Mouse (Mus musculus) MEL (cell line): ENCODE data around the gene Pih1d3. TPM values are rescaled to one million over a fixed set of nuclear protein-coding genes. Genes with fewer than 3 reads are reported as not detected.

Experiments
- DNase-seq: peaks from one replicate; pipeline ENCODE4 v3.0.0; 2011; ENCODE audit warnings: low read depth, low spot score
- H3K27ac ChIP-seq: 2 replicates; pipeline ENCODE4 v1.5.1; 2012; ENCODE audit warnings: low read depth, mild to moderate bottlenecking, control low read depth, low read length, moderate library complexity; ENCODE audit not compliant: control insufficient read depth
- H3K27me3 ChIP-seq, 2 experiments: fragments of 150-350 bp in 1 of 2; sonication (generic) in 1 of 2; 2 replicates each; pipeline ENCODE4 v1.6.1; 2012; ENCODE audit warnings: low read length in 2 of 2, mild to moderate bottlenecking in 2 of 2, improper control_type of control experiment in 1 of 2, moderate library complexity in 1 of 2; ENCODE audit not compliant: insufficient read depth in 2 of 2, control insufficient read depth in 1 of 2
- H3K36me3 ChIP-seq, 2 experiments: 2 replicates each; pipeline ENCODE4 v1.6.1; 2012 to 2014; ENCODE audit warnings: low read length in 2 of 2, improper control_type of control experiment in 1 of 2, inconsistent platforms in 1 of 2, mild to moderate bottlenecking in 1 of 2; ENCODE audit not compliant: insufficient read depth in 2 of 2, control insufficient read depth in 1 of 2
- H3K4me1 ChIP-seq, 2 experiments: fragments of 150-350 bp in 1 of 2; sonication (generic) in 1 of 2; 2 replicates each; pipeline ENCODE4 v1.6.1; 2012; ENCODE audit warnings: low read length in 2 of 2, improper control_type of control experiment in 1 of 2, mild to moderate bottlenecking in 1 of 2; ENCODE audit not compliant: insufficient read depth in 2 of 2, control insufficient read depth in 1 of 2
- H3K4me3 ChIP-seq, 2 experiments: fragments of 150-350 bp in 1 of 2; sonication (generic) in 1 of 2; 2 replicates each; pipeline ENCODE4 v1.5.1; 2012; ENCODE audit warnings: low read depth in 2 of 2, low read length in 2 of 2, mild to moderate bottlenecking in 2 of 2, moderate library complexity in 2 of 2, control low read depth in 1 of 2, improper control_type of control experiment in 1 of 2; ENCODE audit not compliant: control insufficient read depth in 1 of 2, insufficient read depth in 1 of 2
- H3K79me2 ChIP-seq: 2 replicates; pipeline ENCODE4 v1.6.1; 2012; ENCODE audit warnings: mild to moderate bottlenecking, low read length, moderate library complexity; ENCODE audit not compliant: control insufficient read depth, poor library complexity, insufficient read depth
- H3K9ac ChIP-seq: 2 replicates; pipeline ENCODE4 v1.6.1; 2012; ENCODE audit warnings: low read depth, mild to moderate bottlenecking, control low read depth, low read length, moderate library complexity; ENCODE audit not compliant: control insufficient read depth, poor library complexity, severe bottlenecking
- H3K9me3 ChIP-seq: fragments of 150-350 bp; sonication (generic); replicated peaks from 2 replicates; pipeline ENCODE4 v1.6.1; 2012; ENCODE audit warnings: mild to moderate bottlenecking, low read length, improper control_type of control experiment, moderate library complexity; ENCODE audit not compliant: insufficient read depth
- CHD2 ChIP-seq: IDR thresholded peaks from 2 replicates; pipeline ENCODE4 v1.6.1; 2011; ENCODE audit warnings: low read length, improper control_type of control experiment
- ELF1 ChIP-seq: IDR thresholded peaks from 2 replicates; pipeline ENCODE4 v1.6.1; 2014; ENCODE audit warnings: low read depth, mild to moderate bottlenecking, inconsistent platforms, low read length, improper control_type of control experiment, moderate library complexity
- EP300 ChIP-seq, 2 experiments: IDR thresholded peaks; 2 replicates each; pipeline ENCODE4 v1.6.1; 2011; ENCODE audit warnings: improper control_type of control experiment in 2 of 2, low read length in 2 of 2, low read depth in 1 of 2, mild to moderate bottlenecking in 1 of 2
- GABPA ChIP-seq: IDR thresholded peaks from 2 replicates; pipeline ENCODE4 v1.6.1; 2012; ENCODE audit warnings: low read depth, mild to moderate bottlenecking, inconsistent platforms, low read length, improper control_type of control experiment, moderate library complexity
- MAZ ChIP-seq: IDR thresholded peaks from 2 replicates; pipeline ENCODE4 v1.6.1; 2012; ENCODE audit warnings: low read depth, mild to moderate bottlenecking, inconsistent platforms, low read length, improper control_type of control experiment
- MXI1 ChIP-seq: IDR thresholded peaks from 2 replicates; pipeline ENCODE4 v1.6.1; 2011; ENCODE audit warnings: mild to moderate bottlenecking, low read depth, low read length, improper control_type of control experiment
- MYC ChIP-seq: IDR thresholded peaks from 2 replicates; pipeline ENCODE4 v1.6.1; 2011; ENCODE audit warnings: low read depth, mild to moderate bottlenecking, low read length, improper control_type of control experiment, moderate library complexity
- NELFE ChIP-seq: IDR thresholded peaks from 2 replicates; pipeline ENCODE4 v1.6.1; 2011; ENCODE audit warnings: low read depth, low read length, improper control_type of control experiment
- POLR2AphosphoS2 ChIP-seq: IDR thresholded peaks from 2 replicates; pipeline ENCODE4 v1.6.1; 2011; ENCODE audit warnings: low read length, improper control_type of control experiment
- RCOR1 ChIP-seq: IDR thresholded peaks from 2 replicates; pipeline ENCODE4 v1.6.1; 2012; ENCODE audit warnings: low read depth, mild to moderate bottlenecking, inconsistent platforms, low read length, improper control_type of control experiment
- TAL1 ChIP-seq: IDR thresholded peaks from 2 replicates; pipeline ENCODE4 v1.6.1; 2012; ENCODE audit warnings: mild to moderate bottlenecking, inconsistent platforms, low read length, moderate library complexity, mixed read lengths
- TBP ChIP-seq: IDR thresholded peaks from 2 replicates; pipeline ENCODE4 v1.8.0; 2011; ENCODE audit warnings: low read depth, low read length, improper control_type of control experiment
- TCF12 ChIP-seq: IDR thresholded peaks from 2 replicates; pipeline ENCODE4 v1.6.1; 2014; ENCODE audit warnings: low read depth, mild to moderate bottlenecking, inconsistent platforms, low read length, improper control_type of control experiment, moderate library complexity
- UBTF ChIP-seq: IDR thresholded peaks from 2 replicates; pipeline ENCODE4 v1.6.1; 2012; ENCODE audit warnings: low read depth, mild to moderate bottlenecking, inconsistent platforms, low read length, improper control_type of control experiment, moderate library complexity, borderline replicate concordance; ENCODE audit not compliant: insufficient read depth
- USF1 ChIP-seq: IDR thresholded peaks from 2 replicates; pipeline ENCODE4 v1.6.1; 2014; ENCODE audit warnings: low read depth, mild to moderate bottlenecking, inconsistent platforms, low read length, improper control_type of control experiment, moderate library complexity
- USF2 ChIP-seq, 2 experiments: IDR thresholded peaks; 2 replicates each; pipeline ENCODE4 v1.6.1; 2011 to 2012; ENCODE audit warnings: improper control_type of control experiment in 2 of 2, low read length in 2 of 2, borderline replicate concordance in 1 of 2, inconsistent platforms in 1 of 2, low read depth in 1 of 2, mild to moderate bottlenecking in 1 of 2; ENCODE audit not compliant: insufficient read depth in 1 of 2
- ZC3H11A ChIP-seq: IDR thresholded peaks from 2 replicates; pipeline ENCODE4 v1.6.1; 2012; ENCODE audit warnings: low read depth, mild to moderate bottlenecking, inconsistent platforms, low read length, improper control_type of control experiment
- ZKSCAN1 ChIP-seq: IDR thresholded peaks from 2 replicates; pipeline ENCODE4 v1.6.1; 2012; ENCODE audit warnings: low read depth, mild to moderate bottlenecking, inconsistent platforms, low read length, improper control_type of control experiment, moderate library complexity
- ZMIZ1 ChIP-seq: IDR thresholded peaks from 2 replicates; pipeline ENCODE4 v1.6.1; 2012; ENCODE audit warnings: low read depth, mild to moderate bottlenecking, inconsistent platforms, low read length, improper control_type of control experiment, moderate library complexity
- polyA plus RNA-seq, 2 experiments: library from polyadenylated mRNA; stranded (reverse) in 1 of 2; unstranded in 1 of 2; fragments of >175 nt in 1 of 2; fragments of >200 nt in 1 of 2; gene quantifications; 2 replicates each; pipeline versions ENCODE4 v1.2.1 to v1.2.4; 2012; ENCODE audit warnings: low replicate concordance in 2 of 2, low read depth in 1 of 2; ENCODE audit not compliant: insufficient read length in 2 of 2, insufficient read depth in 1 of 2, missing spikeins in 1 of 2
- total RNA-seq: library from RNA; depleted of rRNA; stranded (reverse); fragments of 300-350 nt; gene quantifications from 2 replicates; pipeline ENCODE4 v1.2.3, GENCODE M21; 2012

Pih1d3 gene
- total and polyA plus RNA-seq, 3 experiments: not detected

GRCm38 (mm10) chr1:31233319-31234036 lies 10.8 kb downstream of the Pih1d3 start:
- TF ChIP-seq MAZ: no peak
- no peak for TF ChIP-seq TAL1
- no peak for TF ChIP-seq ZKSCAN1
- TF ChIP-seq CHD2: no peak
- no peak for TF ChIP-seq TBP
- no peak for TF ChIP-seq USF2 (IDR thresholded peaks at IDR 0.05; ENCODE audit: borderline replicate concordance in 1 of 2, insufficient read depth in 1 of 2, low read depth in 1 of 2, low read length in 2 of 2)
- no peak for TF ChIP-seq NELFE
- TF ChIP-seq GABPA: no peak
- TF ChIP-seq ELF1: no peak
- TF ChIP-seq MYC: no peak
- TF ChIP-seq POLR2AphosphoS2: no peak
- no peak for TF ChIP-seq EP300 (IDR thresholded peaks at IDR 0.05; ENCODE audit: low read depth in 1 of 2, low read length in 2 of 2)
- no peak for TF ChIP-seq TCF12
- no peak for TF ChIP-seq RCOR1
- TF ChIP-seq, all 39 proteins: peak for 0
- no peak overlapping the region for H3K9ac ChIP-seq
- H3K9me3 ChIP-seq: no peaks in the 10 kb centered on the region
- H3K4me3 ChIP-seq: no peak overlapping the region
- no peaks in the 10 kb centered on the region for H3K36me3 ChIP-seq
- H3K4me1 ChIP-seq: no peaks in the 10 kb centered on the region
- no peaks in the 10 kb centered on the region for H3K27me3 ChIP-seq
- no peak for DNase-seq
- H3K27ac ChIP-seq: no peak overlapping the region
- H3K79me2 ChIP-seq: no peaks in the 10 kb centered on the region

DNA sequence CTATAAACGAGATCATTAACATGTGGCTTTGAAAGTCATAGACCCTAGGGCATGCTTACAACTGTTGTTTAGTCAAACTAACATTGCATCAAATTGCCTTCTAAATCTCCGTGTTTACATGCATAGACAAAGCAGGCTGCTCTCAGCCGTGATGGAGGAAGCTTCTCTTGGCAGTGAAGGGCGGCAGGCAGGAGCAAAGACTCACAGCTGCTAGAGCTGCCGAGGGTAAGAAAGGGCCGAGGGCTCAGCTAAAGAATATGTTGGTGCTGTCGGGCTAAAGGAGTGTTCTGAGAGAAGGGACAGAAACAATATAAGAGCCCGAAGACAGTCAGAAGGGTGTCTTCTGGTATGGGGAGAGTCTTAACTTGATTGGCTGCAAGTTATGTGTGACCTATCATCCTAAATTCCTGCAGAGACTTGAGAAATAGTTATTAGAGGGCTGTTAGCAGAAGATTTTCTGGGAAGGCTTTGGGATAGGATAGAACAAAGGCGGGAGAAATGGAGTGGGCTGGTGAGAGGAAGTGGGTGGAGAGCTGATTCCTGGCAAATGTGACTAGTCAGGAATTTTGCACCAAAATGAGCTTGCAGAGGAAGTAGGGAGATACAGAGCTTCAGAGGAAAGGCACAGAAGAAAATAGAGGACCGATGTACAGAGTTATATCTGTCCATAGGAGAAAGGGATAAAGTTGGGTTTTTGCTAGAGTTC lies 37.7 kb downstream of the Pih1d3 start:
- Histone ChIP-seq H3K4me1 (no peaks in the 10 kb centered on the region), H3K79me2 (no peaks in the 10 kb centered on the region), H3K27me3 (no peaks in the 10 kb centered on the region), H3K27ac (no peak overlapping the region), H3K36me3 (no peaks in the 10 kb centered on the region), H3K9me3 (no peaks in the 10 kb centered on the region), H3K9ac (no peak overlapping the region), H3K4me3 (no peak overlapping the region)
- DNase-seq: no peak
- TF ChIP-seq ZC3H11A: no peak
- TF ChIP-seq TCF12: no peak
- TF ChIP-seq MXI1: no peak
- no peak for TF ChIP-seq USF2 (IDR thresholded peaks at IDR 0.05; ENCODE audit: borderline replicate concordance in 1 of 2, insufficient read depth in 1 of 2, low read depth in 1 of 2, low read length in 2 of 2)
- no peak for TF ChIP-seq ZMIZ1
- TF ChIP-seq GABPA: no peak
- no peak for TF ChIP-seq USF1
- no peak for TF ChIP-seq NELFE
- no peak for TF ChIP-seq CHD2
- no peak for TF ChIP-seq UBTF
- TF ChIP-seq TBP: no peak
- TF ChIP-seq, all 39 proteins: peak for 0
